Mouse (Mus musculus) erythroblast, embryonic 14.5 days (primary cell): Measurements from ENCODE around the gene Zfp110. TPM values are rescaled to one million over a fixed set of nuclear protein-coding genes. Genes with fewer than 3 reads are reported as not detected.
A peak's percentile ranks its signal among the peaks of the same experiment; 100 is the strongest.
"Not testable (repeated sequence)": the region's sequence is repeated elsewhere in the genome, so short reads cannot be mapped to it uniquely, and the experiment has no call there.

Experiments
- H3K27me3 ChIP-seq: 2 replicates; pipeline ENCODE4 v1.6.1; 2012; ENCODE audit warnings: inconsistent platforms; ENCODE audit not compliant: control insufficient read depth
- H3K36me3 ChIP-seq: 2 replicates; pipeline ENCODE4 v1.6.1; 2012; ENCODE audit warnings: mild to moderate bottlenecking, inconsistent platforms; ENCODE audit not compliant: control insufficient read depth
- H3K4me1 ChIP-seq: 2 replicates; pipeline ENCODE4 v1.6.1; 2012; ENCODE audit warnings: inconsistent platforms; ENCODE audit not compliant: control insufficient read depth
- H3K4me3 ChIP-seq: replicated peaks from 2 replicates; pipeline ENCODE3; 2012; ENCODE audit warnings: moderate library complexity, mild to moderate bottlenecking, inconsistent platforms
- H3K9me3 ChIP-seq: 2 replicates; pipeline ENCODE4 v1.6.1; 2012; ENCODE audit warnings: low read length, inconsistent platforms, mixed read lengths; ENCODE audit not compliant: control insufficient read depth
- GATA1 ChIP-seq: IDR thresholded peaks from 2 replicates; pipeline ENCODE4 v1.6.1; 2012; ENCODE audit warnings: low read length, inconsistent platforms, mixed read lengths
- TAL1 ChIP-seq: IDR thresholded peaks from 3 replicates; pipeline ENCODE4 v1.6.1; 2012; ENCODE audit warnings: low read length, inconsistent platforms, mixed read lengths
- polyA plus RNA-seq: library from polyadenylated mRNA; stranded (reverse); fragments of >175 nt; gene quantifications from 2 replicates; pipeline ENCODE4 v1.2.3, GENCODE M21; 2012

The Zfp110 gene
- 0.06 and 0.24 TPM in 2 replicates for polyA plus RNA-seq

DNA sequence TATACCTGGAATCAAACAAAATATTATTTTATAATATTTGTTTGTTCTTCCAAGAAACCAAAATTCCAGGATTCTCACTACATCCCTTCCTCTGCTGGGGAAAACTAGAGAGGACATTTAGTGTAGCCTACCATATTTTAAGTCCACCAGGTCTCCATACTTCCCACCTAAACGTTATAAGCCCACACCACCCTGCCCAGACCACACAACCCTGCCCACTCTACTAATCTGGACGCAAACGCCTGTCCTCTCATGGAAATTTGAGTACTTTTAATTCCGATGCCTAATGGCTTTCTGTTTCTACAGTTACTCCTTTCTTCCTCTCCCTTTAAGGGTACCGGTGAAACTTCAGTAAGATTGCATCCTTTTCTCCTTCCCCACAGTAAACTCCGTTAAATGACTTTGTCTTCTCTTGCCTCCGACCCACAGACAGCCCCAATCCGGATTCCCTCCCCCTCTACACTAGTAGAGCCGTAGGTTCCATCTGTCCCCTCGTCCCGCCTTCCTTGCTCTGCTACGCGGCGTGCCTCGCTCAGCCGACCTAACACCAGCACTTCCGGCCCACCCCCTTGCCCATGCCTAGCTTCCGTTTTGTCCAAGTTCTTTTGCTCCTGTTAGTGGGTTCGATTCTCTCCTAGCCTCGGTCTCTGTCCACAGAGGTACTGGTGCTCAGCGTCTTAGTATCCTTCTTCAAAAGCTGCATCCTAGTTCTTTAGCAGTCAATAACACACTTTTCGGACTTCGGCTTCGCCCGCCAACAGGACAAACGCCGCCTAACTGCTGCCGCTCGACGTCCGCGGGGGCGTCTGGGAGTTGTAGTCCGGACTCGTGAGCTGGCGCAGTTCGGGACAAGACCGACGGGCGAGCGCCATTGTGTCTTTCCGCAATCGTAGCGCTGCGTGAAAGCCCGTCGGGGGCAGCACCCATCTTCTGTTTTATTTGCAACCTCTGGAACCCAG lies at the start of gene Zfp110:
TSS of gene Zfp110 (plus strand) at position 600 of the 959 bp plus-strand sequence.
- TF ChIP-seq GATA1, result no peak
- TF ChIP-seq TAL1, result no peak
- Histone ChIP-seq H3K9me3 (peaks cover 2% of the 10 kb centered on the region; the same call in 1 of the 2 replicates), H3K4me3 (peak within 1 kb of the TSS; percentile 69), H3K36me3 (peaks cover 33% of the 10 kb centered on the region), H3K4me1 (peaks cover 26% of the 10 kb centered on the region), H3K27me3 (no peaks in the 10 kb centered on the region)

DNA sequence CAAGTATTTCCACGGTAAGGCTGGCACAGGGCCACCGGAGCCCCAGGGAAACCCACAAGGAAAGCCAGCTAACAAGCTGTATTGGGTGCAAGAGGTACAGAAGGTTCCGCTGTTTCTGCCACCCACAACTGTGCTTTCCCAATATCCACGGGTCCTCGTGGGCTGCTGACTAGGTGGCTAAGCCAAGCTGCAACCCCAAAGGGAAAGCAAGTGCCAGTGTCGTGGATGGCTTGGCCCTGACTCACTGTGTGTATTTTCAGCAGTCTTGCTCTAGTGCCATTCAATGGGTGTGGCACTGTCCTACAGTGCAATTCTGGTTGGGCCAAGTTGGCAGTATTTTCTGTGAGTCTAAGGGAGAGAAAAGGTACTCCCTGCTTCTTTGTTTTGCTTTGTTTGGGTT lies 47.2 kb upstream of the Zfp110 start:
- Histone ChIP-seq H3K4me3 (no peak overlapping the region), H3K9me3 (no peaks in the 10 kb centered on the region), H3K27me3 (no peaks in the 10 kb centered on the region), H3K36me3 (no peaks in the 10 kb centered on the region), H3K4me1 (no peaks in the 10 kb centered on the region)
- no peak for TF ChIP-seq TAL1

DNA sequence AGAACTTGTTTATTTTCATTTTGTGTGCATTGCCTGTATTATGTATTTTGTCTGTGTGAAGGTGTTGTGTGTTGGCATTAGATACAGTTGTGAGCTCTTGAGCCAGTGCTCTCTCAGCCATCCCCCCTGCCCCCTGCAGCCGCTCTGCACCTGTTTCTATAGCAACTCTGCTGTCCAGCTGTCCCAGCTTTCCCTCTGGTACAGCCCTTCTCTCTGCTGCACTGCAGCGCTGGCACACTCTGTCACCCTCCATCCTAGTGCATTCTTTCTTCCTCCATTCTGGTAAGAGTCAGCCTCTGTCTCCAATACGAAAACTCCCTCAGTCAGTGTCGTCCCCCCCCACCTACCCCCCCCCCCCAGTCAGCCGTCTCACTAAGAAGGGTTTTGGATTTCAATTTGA lies 46.5 kb upstream of the Zfp110 start:
- Histone ChIP-seq H3K36me3 (no peaks in the 10 kb centered on the region), H3K27me3 (no peaks in the 10 kb centered on the region), H3K4me3 (no peak overlapping the region), H3K4me1 (no peaks in the 10 kb centered on the region), H3K9me3 (no peaks in the 10 kb centered on the region)
- TF ChIP-seq GATA1 (no peak), TAL1 (no peak)

- H3K9me3 ChIP-seq, H3K4me3 ChIP-seq, H3K4me1 ChIP-seq, H3K27me3 ChIP-seq, H3K36me3 ChIP-seq: not testable (repeated sequence)
Observed at GRCm38 (mm10) chr7:12792624-12793023, 41.9 kb upstream of the Zfp110 start.

DNA sequence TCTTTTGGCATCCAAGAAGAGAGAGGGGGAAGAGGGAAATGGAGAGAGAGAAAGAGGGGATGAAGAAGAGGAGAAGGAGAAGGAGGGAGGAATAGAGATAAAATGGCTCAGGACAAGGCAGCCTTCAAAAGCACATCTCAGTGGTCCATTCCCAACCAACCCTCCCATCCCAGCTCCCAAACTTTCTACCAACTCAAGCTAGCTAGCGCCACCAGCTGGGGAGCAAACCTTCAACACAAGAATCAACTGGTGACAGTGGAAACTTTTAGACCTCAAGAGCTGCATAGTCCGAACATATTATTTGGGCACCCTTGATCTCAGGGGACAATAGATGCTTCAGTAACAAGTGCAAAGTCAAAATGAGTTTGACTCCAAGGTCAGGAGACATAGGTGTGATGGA lies 36.6 kb upstream of the Zfp110 start:
- Histone ChIP-seq H3K4me1 (peaks cover 2% of the 10 kb centered on the region), H3K9me3 (peaks cover 5% of the 10 kb centered on the region), H3K27me3 (no peaks in the 10 kb centered on the region), H3K4me3 (no peak overlapping the region), H3K36me3 (no peaks in the 10 kb centered on the region)
- no peak for TF ChIP-seq GATA1
- no peak for TF ChIP-seq TAL1

DNA sequence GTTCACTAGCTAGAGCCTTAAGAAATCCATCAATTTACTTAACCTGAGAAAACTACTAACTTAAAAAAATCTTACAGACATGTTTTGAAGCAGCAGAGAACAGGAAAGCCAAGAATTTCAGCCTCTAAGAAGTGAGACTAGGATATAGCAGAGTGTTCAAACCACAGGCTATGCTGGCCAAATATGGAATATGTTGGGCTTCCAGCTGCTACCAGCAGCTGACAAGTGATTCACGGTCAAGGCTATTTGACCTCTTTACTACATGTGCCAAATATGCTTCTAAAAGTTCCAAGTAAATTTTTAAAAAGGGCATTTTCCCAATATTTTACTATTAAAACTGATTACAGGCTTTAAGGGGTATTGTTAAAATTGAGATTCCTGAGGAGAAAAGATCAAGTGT lies 35.0 kb upstream of the Zfp110 start:
- Histone ChIP-seq H3K9me3 (peaks cover 5% of the 10 kb centered on the region), H3K36me3 (no peaks in the 10 kb centered on the region), H3K27me3 (no peaks in the 10 kb centered on the region), H3K4me3 (no peak overlapping the region), H3K4me1 (peaks cover 10% of the 10 kb centered on the region)
- no peak for TF ChIP-seq TAL1
- TF ChIP-seq GATA1, result no peak

DNA sequence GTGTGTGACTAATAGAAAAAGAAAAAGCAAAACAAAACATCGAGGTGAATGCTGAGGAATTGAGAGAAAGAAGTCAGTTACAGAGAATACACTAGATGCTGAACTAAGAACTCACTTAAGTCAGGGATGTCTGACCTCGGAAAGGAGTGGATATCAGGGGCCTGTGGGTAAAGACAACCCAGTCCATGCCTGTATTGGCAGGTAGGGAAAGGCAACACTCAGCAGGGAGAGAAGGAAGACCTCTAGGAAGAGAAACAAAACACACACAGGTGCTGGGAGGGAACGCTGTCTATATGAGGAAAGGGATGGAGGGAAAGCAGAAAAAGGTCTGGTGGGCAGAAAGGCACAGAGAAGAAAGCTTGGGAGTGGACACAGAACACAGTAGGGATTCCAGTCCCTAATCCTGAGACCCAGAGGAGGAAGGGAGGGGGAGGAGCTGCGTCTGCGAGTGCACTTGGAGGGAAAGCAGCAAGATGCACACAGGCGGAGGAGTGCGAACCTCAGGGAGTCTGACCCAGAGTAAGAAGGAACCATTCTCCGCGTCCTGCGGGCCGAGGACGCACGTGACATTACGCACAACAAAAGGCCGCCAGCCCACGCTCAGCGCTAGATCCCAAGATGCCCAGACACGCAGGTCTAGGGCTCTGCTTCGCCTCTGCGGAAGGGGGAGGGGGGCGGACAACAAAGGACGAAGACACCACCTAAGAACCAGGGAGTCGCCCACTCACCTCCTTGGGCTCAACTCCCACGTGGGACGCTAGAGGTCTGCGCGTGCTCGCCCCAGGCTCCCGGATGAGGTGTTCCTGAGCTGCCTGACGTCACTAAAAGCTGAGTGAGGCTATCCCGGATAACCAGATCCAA lies 31.5 kb upstream of the Zfp110 start, which contains the start of gene Zscan18:
TSS of gene Zscan18 (minus strand) at position 770 of the 861 bp plus-strand sequence.
- Histone ChIP-seq H3K9me3 (0 out of 2 replicates have a peak, but pooled peaks cover 2% of the 10 kb centered on the region), H3K4me1 (peaks cover 10% of the 10 kb centered on the region), H3K27me3 (no peaks in the 10 kb centered on the region), H3K4me3 (peak within 1 kb of the TSS; percentile 57), H3K36me3 (peaks cover 7% of the 10 kb centered on the region)
- no peak for TF ChIP-seq TAL1
- TF ChIP-seq GATA1, result no peak

DNA sequence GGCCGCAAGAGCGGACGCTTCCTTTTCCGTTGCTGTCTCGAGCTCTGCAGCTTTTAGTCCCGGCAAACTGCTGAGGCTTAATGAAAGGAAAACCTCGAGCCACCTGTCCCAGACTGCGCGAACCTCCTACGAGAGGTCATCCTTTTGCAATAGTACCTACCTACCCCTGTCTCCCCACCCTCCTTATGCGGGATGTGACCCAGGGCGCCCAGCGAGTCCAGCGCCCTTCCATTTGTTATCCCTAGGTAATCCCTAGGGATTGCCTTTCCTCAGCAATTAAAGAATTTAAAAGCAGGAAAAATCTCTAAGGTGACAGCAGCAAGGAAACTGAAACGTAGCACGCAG lies 30.9 kb upstream of the Zfp110 start:
- peaks cover 12% of the 10 kb centered on the region for H3K36me3 ChIP-seq
- TF ChIP-seq GATA1 (no peak), TAL1 (no peak)
- H3K9me3 ChIP-seq, result no peaks in the 10 kb centered on the region
- H3K4me3 ChIP-seq, result peak overlapping the region; percentile 57
- peaks cover 10% of the 10 kb centered on the region for H3K4me1 ChIP-seq
- no peaks in the 10 kb centered on the region for H3K27me3 ChIP-seq

DNA sequence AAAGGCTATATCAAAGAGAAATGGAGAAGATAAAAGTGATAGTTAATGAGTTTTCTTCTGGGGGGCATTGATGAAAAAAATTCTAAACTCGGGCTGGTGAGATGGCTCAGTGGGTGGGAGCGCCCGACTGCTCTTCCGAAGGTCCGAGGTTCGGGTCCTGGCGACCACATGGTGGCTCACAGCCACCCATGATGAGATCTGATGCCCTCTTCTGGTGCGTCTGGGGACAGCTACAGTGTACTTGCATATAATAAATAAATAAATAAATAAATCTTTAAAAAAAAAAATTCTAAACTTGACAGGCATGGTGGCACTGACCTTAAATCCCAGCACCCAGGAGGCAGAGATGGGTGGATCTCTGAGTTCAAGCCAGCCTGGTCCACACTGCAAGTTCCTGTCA lies 19.0 kb upstream of the Zfp110 start:
- Histone ChIP-seq H3K9me3 (peaks cover 18% of the 10 kb centered on the region), H3K4me3 (no peak overlapping the region), H3K4me1 (peaks cover 14% of the 10 kb centered on the region), H3K36me3 (peaks cover 13% of the 10 kb centered on the region), H3K27me3 (no peaks in the 10 kb centered on the region)
- TF ChIP-seq TAL1, result no peak
- TF ChIP-seq GATA1, result no peak
